Mouse (Mus musculus) Muller cell, postnatal 12 days (primary cell): ENCODE measurements around the gene Fcgr2b.
"Not testable (repeated sequence)": the region's sequence is repeated elsewhere in the genome, so short reads cannot be mapped to it uniquely, and the experiment has no call there.

Experiments used
- DNase-seq: peaks from one replicate; pipeline ENCODE4 v3.0.0-alpha.2; 2015; ENCODE audit errors: inconsistent ontology term

The Fcgr2b gene

DNA sequence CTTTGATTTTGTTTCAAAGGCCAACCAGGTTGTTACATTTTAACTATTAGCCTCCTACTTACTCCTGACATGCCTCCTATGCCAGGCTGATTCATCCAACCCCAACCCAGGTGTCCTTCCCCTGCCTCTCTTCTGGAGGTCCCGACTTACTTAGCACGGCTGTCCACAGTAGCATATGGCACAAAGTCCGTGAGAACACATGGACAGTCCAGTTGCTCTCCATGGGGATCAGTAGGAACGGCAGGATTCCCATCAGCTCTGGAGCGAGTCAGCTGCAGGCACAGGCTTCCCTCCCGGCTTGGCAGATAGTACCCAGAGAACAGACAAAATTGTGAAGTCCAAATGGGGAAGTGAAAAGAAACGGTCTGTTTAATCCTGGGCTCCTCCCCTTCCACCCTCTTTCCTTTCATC, 591 bp downstream of the Fcgr2b start:
- DNase-seq, result no peak

- DNase-seq, result not testable (repeated sequence)
Observed at GRCm38 (mm10) chr1:170975350-170975749, 997 bp downstream of the Fcgr2b start.

GRCm38 (mm10) chr1:170974736-170975135, 1.6 kb downstream of the Fcgr2b start:
- no peak for DNase-seq

GRCm38 (mm10) chr1:170974171-170974570, 2.2 kb downstream of the Fcgr2b start:
- no peak for DNase-seq

DNA sequence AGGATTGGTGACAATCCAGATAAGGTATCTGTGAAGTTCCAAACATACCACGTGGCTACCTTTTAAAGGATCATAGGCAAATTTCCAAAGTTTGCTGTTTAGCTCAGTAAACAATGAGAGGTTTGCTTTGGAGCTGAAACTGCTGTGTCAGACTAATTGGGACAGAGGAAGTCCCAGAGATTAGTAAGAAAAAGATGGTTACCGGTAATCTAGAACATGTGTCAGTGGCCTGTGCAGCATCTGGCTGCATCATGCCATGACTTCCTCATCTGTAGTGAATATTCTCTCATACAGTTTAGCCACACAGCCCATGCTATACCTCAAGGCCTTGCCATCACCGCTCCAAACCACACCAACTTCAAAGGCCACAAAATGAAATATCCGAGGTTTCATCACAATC, 3.4 kb downstream of the Fcgr2b start:
- no peak for DNase-seq

DNA sequence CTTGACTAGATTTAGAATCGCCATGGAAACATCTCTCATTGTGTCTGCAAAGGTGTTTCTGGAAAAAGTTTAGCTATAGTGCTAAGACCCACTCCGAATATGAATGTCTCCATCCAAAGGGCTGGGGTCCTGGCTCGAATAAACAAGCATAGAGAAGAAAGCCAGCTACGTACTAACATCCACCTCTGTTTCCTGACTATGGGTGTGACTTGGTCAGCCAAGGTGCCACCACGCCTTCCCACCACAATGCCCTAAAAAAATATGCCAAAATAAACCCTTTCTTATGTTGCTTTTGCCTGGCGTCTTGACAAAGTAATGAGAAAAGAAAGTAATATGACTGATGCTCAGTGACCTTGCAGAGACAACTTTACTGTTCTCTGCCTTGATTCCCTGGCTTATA, 3.9 kb downstream of the Fcgr2b start:
- no peak for DNase-seq

- no peak for DNase-seq
Observed at GRCm38 (mm10) chr1:170968576-170968975, 7.8 kb downstream of the Fcgr2b start.

- no peak for DNase-seq
Observed at GRCm38 (mm10) chr1:170967581-170967980, 8.8 kb downstream of the Fcgr2b start.

DNA sequence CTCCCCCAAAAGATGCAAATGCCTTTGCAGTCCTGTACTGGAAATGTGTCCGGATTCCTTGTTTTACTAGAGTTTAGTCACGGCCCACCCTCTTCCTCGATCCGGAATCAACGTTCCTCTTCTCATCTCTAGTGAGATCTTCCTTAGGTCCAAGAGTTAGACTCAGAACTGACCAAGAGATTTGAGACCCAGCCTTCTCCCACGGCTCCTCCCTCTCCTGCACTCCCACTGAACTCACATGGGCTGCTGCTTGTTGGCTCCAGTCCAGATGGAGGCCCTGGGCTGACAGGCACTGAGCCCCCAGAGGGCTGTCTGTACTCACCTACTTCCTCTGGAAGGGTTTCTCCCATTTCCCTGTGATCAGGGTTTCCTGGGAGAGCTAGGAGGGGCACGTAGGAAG, 13.3 kb downstream of the Fcgr2b start:
- DNase-seq, result no peak

GRCm38 (mm10) chr1:170962301-170962700, 14.0 kb downstream of the Fcgr2b start:
- DNase-seq, result no peak

- no peak for DNase-seq
Observed at GRCm38 (mm10) chr1:170961101-170961500, 15.2 kb downstream of the Fcgr2b start.

GRCm38 (mm10) chr1:170959791-170960190, 16.6 kb downstream of the Fcgr2b start:
- DNase-seq, result no peak

- no peak for DNase-seq
Observed at GRCm38 (mm10) chr1:170958225-170958624, 18.1 kb downstream of the Fcgr2b start.

DNA sequence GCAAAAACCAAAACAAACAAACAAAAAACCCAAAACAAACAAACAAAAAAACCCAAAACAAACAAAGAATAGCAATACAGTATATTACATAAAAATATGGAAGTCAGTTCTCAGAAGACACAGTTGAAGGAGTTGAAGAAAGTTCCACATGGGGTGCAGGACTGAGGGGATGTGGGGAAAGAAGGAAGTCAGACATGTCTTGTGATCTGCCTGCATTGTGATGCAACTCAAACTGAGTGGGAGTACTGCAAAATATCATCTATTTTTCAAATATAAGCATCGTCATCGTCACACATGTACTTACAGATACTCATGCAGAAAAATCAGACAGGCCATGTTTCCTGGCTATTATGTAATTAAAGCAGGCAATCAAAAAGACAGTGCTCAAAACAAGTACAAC, 23.2 kb downstream of the Fcgr2b start:
- no peak for DNase-seq

DNA sequence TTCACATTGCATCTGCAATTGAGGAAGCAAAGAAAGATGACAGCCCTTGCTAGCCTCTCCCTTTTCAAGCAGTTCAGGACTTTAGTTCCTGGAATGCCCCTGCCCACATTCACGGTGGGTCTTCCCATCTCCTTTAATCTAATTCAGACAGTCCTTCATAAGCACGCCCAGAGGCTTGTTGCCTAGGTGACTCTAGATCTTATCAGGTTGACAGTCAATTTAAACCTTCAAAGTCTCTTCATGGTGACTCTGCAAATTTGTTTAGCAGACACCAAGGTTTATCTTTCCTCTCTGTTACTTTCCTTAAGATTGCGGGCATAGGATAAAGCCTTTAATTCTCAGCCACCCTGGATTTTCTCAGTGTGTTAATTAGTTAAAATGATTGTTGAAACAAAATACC, 25.6 kb downstream of the Fcgr2b start:
- no peak for DNase-seq

- DNase-seq, result not testable (repeated sequence)
Observed at GRCm38 (mm10) chr1:170944908-170945307, 31.4 kb downstream of the Fcgr2b start.

DNA sequence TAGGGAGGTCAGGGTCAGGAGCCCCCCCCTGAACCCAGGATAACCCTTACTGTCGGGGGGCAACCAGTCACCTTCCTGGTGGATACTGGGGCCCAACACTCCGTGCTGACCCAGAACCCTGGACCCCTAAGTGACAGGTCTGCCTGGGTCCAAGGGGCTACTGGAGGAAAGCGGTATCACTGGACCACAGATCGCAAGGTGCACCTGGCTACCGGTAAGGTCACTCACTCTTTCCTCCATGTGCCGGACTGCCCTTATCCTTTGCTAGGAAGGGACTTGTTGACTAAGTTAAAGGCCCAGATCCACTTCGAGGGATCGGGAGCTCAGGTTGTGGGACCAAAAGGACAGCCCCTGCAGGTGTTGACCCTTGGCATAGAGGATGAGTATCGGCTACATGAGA, 32.2 kb downstream of the Fcgr2b start:
- DNase-seq, result not testable (repeated sequence)

DNA sequence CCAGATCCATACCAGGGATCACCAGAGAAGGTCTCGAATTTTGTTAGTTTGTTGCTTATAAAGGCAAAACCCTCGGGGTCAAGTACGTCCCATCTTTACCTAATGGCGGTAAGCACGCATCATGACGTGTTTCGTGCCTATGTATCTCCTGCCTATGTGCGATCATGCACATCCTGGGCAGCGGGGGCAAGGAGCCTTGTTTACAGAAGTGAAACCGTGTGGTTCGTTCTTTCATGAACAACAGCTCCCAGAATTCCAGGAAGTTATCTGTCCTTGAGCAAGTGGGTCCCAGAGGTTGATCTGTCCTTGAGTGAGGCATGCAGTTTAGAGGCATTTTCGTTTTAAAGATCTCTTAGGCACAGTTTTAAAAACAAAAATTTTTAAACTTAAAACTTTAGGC, 37.1 kb downstream of the Fcgr2b start:
- DNase-seq, result no peak

- DNase-seq, result no peak
Observed at GRCm38 (mm10) chr1:170934383-170934782, 42.0 kb downstream of the Fcgr2b start.

DNA sequence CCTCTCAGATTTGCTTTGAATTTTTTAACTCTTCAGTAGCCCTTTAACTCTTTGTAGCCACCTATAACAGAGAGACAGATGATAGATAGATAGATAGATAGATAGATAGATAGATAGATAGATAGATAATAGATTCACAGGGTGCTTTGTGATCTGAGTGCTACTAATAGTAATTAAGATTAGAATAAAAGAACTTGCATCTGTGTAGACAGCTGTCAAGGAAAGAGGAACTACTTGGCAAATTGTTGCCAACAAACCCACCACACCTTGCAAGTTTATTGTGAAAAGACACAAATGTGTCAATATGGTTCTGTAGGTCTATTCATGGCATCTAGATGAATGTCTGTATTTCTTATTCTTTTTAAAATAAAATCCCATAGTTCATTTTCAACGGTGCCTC, 42.4 kb downstream of the Fcgr2b start:
- DNase-seq, result no peak

- no peak for DNase-seq
Observed at GRCm38 (mm10) chr1:170933386-170933920, 42.9 kb downstream of the Fcgr2b start.

- no peak for DNase-seq
Observed at GRCm38 (mm10) chr1:170932043-170932442, 44.3 kb downstream of the Fcgr2b start.

- no peak for DNase-seq
Observed at GRCm38 (mm10) chr1:170929245-170929644, 47.1 kb downstream of the Fcgr2b start.

DNA sequence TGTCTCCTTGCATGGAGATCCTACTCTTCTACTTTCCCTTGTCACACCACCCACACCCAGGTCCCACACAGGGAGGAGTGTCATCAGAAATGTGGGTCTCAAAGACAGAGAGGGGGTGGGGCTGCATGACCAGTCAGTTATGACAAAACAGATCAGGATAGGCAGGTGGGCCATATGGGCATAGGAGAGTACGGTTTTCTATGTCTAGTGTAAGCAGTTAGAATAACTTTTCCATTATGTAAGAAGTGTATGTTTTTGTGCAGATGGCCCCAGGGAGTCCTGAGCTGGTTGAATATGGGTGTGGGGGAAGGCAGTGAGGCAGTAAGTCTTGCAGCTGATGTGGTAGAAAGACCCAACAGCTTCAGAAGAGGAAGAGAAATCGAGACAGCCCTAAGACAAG, 47.9 kb downstream of the Fcgr2b start:
- DNase-seq, result no peak
